Mouse (Mus musculus): ENCODE measurements around the gene Cpn1. TPM values are rescaled to one million over a fixed set of nuclear protein-coding genes. Genes with fewer than 3 reads are reported as not detected.

Gene Cpn1
- polyA plus RNA-seq, 1 experiment from 2014 or later: 0.21 TPM

DNA sequence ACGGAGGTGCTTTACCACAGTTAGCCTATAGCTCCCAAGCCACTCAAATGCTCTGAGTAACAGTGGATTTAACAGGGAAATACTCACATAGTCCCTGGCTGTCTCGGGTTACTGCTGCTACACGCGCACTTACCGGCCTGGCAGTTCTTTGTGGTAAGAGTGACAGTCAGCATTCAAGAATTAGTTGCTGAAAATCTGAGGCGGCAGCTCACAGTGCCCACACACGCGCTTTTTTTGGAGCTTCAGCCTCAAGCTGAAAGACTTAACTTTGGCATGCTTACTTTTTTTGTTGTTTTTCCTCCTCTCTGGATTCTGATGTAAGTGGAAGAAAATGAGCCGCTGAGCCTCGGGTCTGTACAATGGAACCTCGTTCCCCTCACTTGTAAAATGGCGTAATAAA lies 20.8 kb upstream of the Cpn1 start:
- no peak overlapping the region for H3K27ac ChIP-seq (replicated peaks)
- H3K4me3 ChIP-seq: no peak overlapping the region
- no peaks in the 10 kb centered on the region for H3K27me3 ChIP-seq
- no peaks in the 10 kb centered on the region for H3K36me3 ChIP-seq
- H3K4me1 ChIP-seq (replicated peaks): no peaks in the 10 kb centered on the region
- H3K9ac ChIP-seq: no peak overlapping the region
- 60% methylated on average over 12 of the region's 12 CpGs for WGBS
- H3K4me2 ChIP-seq: no peak overlapping the region
- no peaks in the 10 kb centered on the region for H3K9me3 ChIP-seq
- ATAC-seq (ENCODE audit: low read depth): no peak

DNA sequence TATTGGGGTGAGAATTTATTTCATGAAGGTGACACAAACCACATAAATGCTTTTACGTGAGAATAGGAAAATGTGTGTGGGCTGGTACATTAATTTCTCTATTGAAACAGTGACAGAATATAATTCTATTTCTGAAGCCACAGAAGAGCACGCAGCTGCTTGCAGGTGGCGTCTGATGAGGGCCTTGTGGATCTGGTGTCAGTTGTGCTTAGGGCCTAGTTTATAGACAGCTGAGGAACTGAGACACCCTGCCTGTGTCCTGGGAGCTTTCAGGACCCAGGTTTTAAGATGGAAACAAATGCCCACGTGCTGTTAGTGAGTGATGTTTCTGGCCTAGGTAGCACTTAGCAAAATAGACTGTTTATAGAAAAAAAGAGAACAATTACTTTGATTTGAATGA lies 18.7 kb upstream of the Cpn1 start:
- no peaks in the 10 kb centered on the region for H3K4me1 ChIP-seq (replicated peaks)
- WGBS: 80% methylated on average over 4 of the region's 4 CpGs
- no peak overlapping the region for H3K27ac ChIP-seq (replicated peaks)
- no peak overlapping the region for H3K4me2 ChIP-seq
- no peaks in the 10 kb centered on the region for H3K36me3 ChIP-seq
- H3K9ac ChIP-seq: no peak overlapping the region
- H3K4me3 ChIP-seq: no peak overlapping the region
- H3K27me3 ChIP-seq: no peaks in the 10 kb centered on the region
- no peak for ATAC-seq (ENCODE audit: low read depth)
- H3K9me3 ChIP-seq: no peaks in the 10 kb centered on the region

DNA sequence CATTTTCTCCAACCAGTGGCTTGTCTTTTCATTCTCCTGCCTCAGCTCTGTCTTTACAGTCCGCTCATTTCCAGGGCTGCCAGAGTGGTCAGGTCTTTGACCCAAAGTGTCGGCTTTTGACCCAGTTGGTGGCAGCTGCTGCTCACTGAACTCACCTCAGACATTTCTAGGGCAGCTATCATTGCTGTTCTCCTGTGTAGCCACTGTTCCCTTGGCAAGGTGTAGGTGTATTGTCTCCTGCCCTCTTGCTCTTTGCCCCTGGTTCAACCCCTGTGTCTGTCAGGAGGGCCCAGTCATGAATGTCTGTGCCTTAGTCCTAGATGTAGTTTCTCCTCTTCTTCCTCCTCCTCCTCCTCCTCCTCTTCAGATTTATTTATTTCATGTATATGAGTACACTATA lies 17.9 kb upstream of the Cpn1 start:
- Histone ChIP-seq H3K4me3 (no peak overlapping the region), H3K9me3 (no peaks in the 10 kb centered on the region), H3K4me2 (no peak overlapping the region), H3K36me3 (no peaks in the 10 kb centered on the region), H3K4me1 (replicated peaks) (no peaks in the 10 kb centered on the region), H3K9ac (no peak overlapping the region), H3K27me3 (no peaks in the 10 kb centered on the region), H3K27ac (replicated peaks) (no peak overlapping the region)
- ATAC-seq (ENCODE audit: low read depth): no peak
- WGBS: 88% methylated on average over 2 of the region's 2 CpGs

DNA sequence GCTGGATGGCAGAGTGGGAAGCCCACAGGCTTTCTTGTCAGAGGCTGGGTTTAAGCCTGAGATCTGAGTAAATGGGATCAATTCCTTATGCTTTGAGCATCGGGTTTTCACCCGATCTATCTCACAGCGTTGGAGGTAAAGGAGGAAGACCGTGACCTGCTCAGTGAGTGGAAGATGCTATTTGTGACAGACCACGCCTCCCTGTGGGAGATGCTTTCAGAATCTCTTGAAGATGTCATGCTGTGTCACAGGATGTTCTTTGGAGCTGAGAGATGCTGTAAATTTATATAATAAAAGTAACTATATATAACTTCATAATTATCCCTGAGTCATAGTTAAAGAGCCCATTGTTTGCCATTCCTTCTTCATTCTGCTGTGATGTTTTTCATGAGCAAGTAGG lies 14.4 kb upstream of the Cpn1 start:
- Histone ChIP-seq H3K4me3 (no peak overlapping the region), H3K36me3 (no peaks in the 10 kb centered on the region), H3K27ac (replicated peaks) (no peak overlapping the region), H3K4me1 (replicated peaks) (no peaks in the 10 kb centered on the region), H3K27me3 (no peaks in the 10 kb centered on the region), H3K4me2 (no peak overlapping the region), H3K9ac (no peak overlapping the region), H3K9me3 (no peaks in the 10 kb centered on the region)
- no peak for ATAC-seq (ENCODE audit: low read depth)
- 81% methylated on average over 5 of the region's 5 CpGs for WGBS

DNA sequence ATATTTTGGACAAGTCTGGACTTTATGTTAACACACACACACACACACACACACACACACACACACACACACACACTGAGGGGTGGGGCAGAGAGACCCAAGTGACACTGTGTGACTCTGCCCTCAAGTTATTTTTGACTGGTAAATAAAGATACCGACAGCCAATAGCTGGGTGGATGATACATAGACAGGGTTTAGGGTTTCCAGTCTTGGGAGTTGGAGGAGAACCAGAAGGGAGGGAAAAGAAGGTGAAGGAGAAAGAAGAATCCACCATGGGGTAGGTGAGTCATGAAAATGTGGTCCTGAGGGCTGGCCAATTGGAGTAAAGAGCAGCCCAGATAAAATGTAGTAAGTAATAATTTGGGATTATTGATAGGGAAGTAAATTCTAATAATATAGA lies 13.7 kb upstream of the Cpn1 start:
- Histone ChIP-seq H3K9me3 (no peaks in the 10 kb centered on the region), H3K9ac (no peak overlapping the region), H3K27ac (replicated peaks) (no peak overlapping the region), H3K27me3 (no peaks in the 10 kb centered on the region), H3K4me1 (replicated peaks) (no peaks in the 10 kb centered on the region), H3K4me3 (no peak overlapping the region), H3K4me2 (no peak overlapping the region), H3K36me3 (no peaks in the 10 kb centered on the region)
- 81% methylated on average over 1 of the region's 1 CpGs for WGBS
- ATAC-seq (ENCODE audit: low read depth): no peak

DNA sequence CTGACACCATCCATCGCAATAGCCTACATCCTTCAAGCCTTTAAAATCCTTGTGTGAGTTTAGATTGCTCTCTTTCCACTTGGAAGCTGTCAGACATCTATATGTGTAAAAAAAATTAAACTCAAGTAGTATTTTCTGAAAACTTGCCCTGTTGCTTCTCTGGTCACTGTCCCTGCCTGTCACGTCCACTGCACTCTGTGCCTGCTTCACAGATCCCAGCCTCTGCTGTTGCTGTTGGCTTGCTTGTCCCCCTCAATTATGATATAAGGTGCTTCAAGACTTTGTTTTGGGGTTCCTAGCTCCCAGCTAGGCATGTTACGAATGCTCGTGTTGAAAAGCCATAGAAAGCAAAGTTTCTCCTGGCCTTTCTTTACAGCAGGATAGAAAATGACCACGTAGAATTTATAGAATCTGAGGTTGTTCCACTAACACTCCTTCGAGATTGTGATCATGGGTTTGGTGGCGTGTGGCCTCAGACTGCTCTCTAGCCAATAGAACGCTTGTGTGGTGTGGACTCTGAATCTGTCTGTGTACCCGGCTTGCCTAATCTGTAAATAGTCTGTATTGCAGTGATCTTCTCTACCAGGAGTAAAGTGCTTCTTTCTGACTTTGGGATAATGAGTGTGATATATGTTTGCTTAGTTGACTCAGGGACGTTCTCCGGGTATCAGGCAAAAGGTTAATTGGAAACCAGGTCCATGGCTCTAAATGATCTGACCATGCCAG lies 12.6 kb upstream of the Cpn1 start:
- H3K4me2 ChIP-seq: no peak overlapping the region
- H3K27me3 ChIP-seq: no peaks in the 10 kb centered on the region
- H3K9me3 ChIP-seq: no peaks in the 10 kb centered on the region
- no peak for ATAC-seq (ENCODE audit: low read depth)
- no peak overlapping the region for H3K27ac ChIP-seq (replicated peaks)
- H3K9ac ChIP-seq: no peak overlapping the region
- H3K4me3 ChIP-seq: no peak overlapping the region
- H3K36me3 ChIP-seq: no peaks in the 10 kb centered on the region
- no peaks in the 10 kb centered on the region for H3K4me1 ChIP-seq (replicated peaks)
- 90% methylated on average over 11 of the region's 11 CpGs for WGBS

DNA sequence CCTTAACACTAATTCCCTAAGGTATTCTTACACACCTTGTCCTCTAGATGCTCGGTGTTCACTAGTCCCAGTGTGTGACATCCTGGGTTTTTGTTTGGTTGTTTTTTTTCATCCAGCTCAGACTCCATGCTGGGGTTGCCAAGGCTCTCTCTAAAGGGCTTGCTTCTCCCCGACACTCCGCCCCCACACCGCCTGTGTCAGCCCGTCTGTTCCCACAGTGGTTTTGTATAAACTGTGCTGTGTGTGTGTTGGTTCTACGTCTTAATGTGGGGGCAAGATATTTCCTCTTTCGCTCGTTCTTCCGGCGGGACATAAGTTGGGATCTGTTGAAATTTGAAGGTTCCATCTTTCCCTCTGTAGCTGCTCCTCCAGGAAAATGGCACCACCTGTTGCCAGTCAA lies 11.7 kb upstream of the Cpn1 start:
- no peaks in the 10 kb centered on the region for H3K9me3 ChIP-seq
- H3K27ac ChIP-seq (replicated peaks): no peak overlapping the region
- 85% methylated on average over 10 of the region's 10 CpGs for WGBS
- H3K4me3 ChIP-seq: no peak overlapping the region
- H3K9ac ChIP-seq: no peak overlapping the region
- H3K4me1 ChIP-seq (replicated peaks): no peaks in the 10 kb centered on the region
- H3K4me2 ChIP-seq: no peak overlapping the region
- no peak for ATAC-seq (ENCODE audit: low read depth)
- H3K27me3 ChIP-seq: no peaks in the 10 kb centered on the region
- H3K36me3 ChIP-seq: no peaks in the 10 kb centered on the region

DNA sequence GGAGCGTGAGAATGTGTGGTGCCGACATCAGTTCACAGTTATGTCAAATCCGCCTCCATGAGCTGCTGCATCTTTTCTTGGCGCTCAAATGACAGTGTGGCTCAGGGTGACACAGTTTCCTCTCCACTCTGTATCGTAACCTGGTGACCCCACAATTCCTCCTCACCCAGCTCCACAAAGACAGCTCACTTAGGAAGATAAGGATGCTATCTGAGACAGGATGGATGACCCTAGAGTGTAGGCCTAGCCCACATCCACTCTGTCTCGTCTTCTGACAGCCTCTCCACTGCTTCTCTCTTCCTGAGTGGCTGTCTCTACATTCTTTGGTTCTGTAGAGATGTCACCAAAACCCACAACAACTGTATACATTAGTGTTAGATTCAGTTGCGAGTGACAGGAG lies 9.1 kb upstream of the Cpn1 start:
- Histone ChIP-seq H3K36me3 (no peaks in the 10 kb centered on the region), H3K4me2 (no peak overlapping the region), H3K9ac (no peak overlapping the region), H3K9me3 (no peaks in the 10 kb centered on the region), H3K4me3 (no peak overlapping the region), H3K27ac (replicated peaks) (no peak overlapping the region), H3K27me3 (no peaks in the 10 kb centered on the region), H3K4me1 (replicated peaks) (no peaks in the 10 kb centered on the region)
- WGBS: 87% methylated on average over 7 of the region's 7 CpGs
- ATAC-seq (ENCODE audit: low read depth): no peak

DNA sequence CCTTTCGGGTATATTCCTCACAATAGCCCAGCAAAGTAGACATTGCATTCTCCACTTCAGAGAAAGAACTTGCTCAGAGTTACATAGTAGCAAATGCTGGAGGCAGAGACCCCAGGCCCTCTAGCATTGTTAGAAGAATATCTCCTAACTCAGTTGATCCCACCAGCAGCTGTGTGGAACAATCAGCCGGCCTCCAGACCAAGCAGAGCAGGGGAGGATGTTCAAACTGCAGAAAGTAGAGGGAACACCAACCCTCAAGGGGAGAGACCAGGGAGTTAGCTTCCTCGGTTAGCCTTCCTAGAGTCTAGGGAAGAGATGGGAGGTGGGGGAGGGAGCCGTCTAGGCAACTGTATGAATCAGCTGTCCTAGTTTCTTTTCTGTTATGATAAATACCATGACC lies 6.1 kb upstream of the Cpn1 start:
- Histone ChIP-seq H3K4me2 (no peak overlapping the region), H3K36me3 (no peaks in the 10 kb centered on the region), H3K4me3 (no peak overlapping the region), H3K9ac (no peak overlapping the region), H3K27ac (replicated peaks) (no peak overlapping the region), H3K27me3 (no peaks in the 10 kb centered on the region), H3K4me1 (replicated peaks) (no peaks in the 10 kb centered on the region), H3K9me3 (no peaks in the 10 kb centered on the region)
- 76% methylated on average over 4 of the region's 4 CpGs for WGBS
- no peak for ATAC-seq (ENCODE audit: low read depth)

DNA sequence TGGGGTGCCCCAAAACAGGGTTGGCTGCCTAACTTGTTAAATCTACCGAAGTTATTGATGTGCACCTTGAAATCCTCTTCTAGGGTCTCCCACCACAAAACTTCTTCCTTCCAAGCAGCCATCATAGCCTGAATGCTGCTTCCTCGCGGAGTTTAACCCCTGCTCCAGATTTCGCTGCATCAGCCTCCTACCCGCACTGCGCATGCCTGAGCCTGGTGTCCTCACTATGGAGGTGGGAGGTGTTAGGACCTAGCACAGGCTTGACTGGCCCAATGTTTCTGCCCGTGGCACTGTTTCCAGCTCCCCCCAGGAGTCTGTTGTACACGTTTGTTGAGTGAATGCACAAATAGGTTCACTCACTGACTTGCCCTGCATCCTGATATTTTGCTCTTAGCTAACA lies 4.0 kb upstream of the Cpn1 start:
- Histone ChIP-seq H3K27ac (replicated peaks) (no peak overlapping the region), H3K4me1 (replicated peaks) (peaks cover 11% of the 10 kb centered on the region), H3K27me3 (peaks cover 16% of the 10 kb centered on the region), H3K36me3 (no peaks in the 10 kb centered on the region), H3K9me3 (no peaks in the 10 kb centered on the region), H3K4me3 (no peak overlapping the region), H3K9ac (no peak overlapping the region), H3K4me2 (no peak overlapping the region)
- 81% methylated on average over 8 of the region's 8 CpGs for WGBS
- no peak for ATAC-seq (ENCODE audit: low read depth)

DNA sequence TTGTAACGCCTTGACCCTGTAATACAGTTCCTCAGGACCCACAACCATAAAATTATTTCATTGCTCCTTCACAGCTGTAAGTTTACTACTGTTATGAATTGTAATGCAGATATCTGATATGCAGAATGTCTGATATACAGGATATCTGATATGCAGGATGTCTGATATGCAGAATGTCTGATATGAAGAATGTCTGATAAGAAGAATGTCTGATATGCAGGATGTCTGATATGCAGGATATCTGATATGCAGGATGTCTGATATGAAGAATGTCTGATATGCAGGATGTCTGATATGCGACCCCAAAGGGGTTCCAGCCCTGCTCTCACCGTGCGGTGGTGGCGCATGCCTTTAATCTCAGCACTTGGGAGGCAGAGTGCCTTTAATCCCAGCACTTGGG lies 4.4 kb downstream of the Cpn1 start:
- no peak overlapping the region for H3K4me3 ChIP-seq
- H3K9me3 ChIP-seq: no peaks in the 10 kb centered on the region
- ATAC-seq (ENCODE audit: low read depth): no peak
- H3K27me3 ChIP-seq: peaks cover 16% of the 10 kb centered on the region
- no peak overlapping the region for H3K27ac ChIP-seq (replicated peaks)
- WGBS: 94% methylated on average over 5 of the region's 5 CpGs
- H3K4me1 ChIP-seq (replicated peaks): peaks cover 11% of the 10 kb centered on the region
- H3K9ac ChIP-seq: no peak overlapping the region
- no peaks in the 10 kb centered on the region for H3K36me3 ChIP-seq
- no peak overlapping the region for H3K4me2 ChIP-seq

DNA sequence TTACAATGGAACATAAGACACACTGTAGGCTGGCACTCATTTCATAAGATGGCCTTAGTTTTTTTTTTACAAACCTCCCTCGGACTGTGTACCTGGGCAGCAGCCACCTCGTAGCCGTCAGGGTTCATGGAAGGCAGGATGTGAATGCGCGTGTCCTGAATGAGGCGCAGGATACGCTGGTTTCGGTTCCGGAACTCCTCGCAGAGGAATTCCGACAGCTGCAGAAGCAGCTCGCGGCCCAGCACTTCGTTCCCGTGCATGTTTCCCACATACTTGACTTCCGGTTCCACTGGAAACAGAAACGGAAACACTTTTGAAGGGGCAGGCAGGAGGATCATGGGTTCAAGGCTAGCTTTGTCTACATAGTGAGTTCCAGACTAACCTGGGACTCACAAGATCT lies 5.6 kb downstream of the Cpn1 start:
- 95% methylated on average over 17 of the region's 17 CpGs for WGBS
- Histone ChIP-seq H3K4me1 (replicated peaks) (0 out of 2 replicates have a peak, but pooled peaks cover under 1% of the 10 kb centered on the region), H3K27ac (replicated peaks) (no peak overlapping the region), H3K4me3 (no peak overlapping the region), H3K9me3 (no peaks in the 10 kb centered on the region), H3K36me3 (no peaks in the 10 kb centered on the region), H3K4me2 (no peak overlapping the region), H3K27me3 (peaks cover 3% of the 10 kb centered on the region), H3K9ac (no peak overlapping the region)
- ATAC-seq (ENCODE audit: low read depth): no peak

DNA sequence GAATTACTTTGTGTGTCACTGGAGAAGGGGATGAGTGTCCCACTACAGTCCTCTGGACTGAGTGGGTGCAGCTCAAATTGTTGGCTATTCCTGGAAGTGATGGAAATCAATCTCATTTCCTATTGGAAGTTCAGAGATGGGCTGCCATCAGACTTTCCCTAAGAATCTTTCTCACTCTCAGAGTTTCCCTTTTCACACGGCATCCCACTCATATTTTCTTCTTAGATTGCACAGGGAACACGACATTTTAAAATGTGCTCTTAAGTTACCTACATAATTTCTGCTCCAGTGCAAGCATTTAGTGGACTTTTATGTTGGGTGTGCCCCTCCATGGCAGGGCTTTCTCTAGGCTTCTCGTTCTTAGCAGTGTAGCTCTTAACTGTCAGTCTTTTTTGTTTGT lies 8.6 kb downstream of the Cpn1 start:
- 88% methylated on average over 3 of the region's 3 CpGs for WGBS
- Histone ChIP-seq H3K9me3 (no peaks in the 10 kb centered on the region), H3K36me3 (no peaks in the 10 kb centered on the region), H3K27ac (replicated peaks) (no peak overlapping the region), H3K4me2 (no peak overlapping the region), H3K4me3 (no peak overlapping the region), H3K9ac (no peak overlapping the region), H3K27me3 (no peaks in the 10 kb centered on the region), H3K4me1 (replicated peaks) (no peaks in the 10 kb centered on the region)
- ATAC-seq (ENCODE audit: low read depth): no peak

Data from neural tube, embryonic 13.5 days (tissue).